Mouse (Mus musculus): ENCODE results near the gene Sec11a. TPM values are rescaled to one million over a fixed set of nuclear protein-coding genes. Genes with fewer than 3 reads are reported as not detected.

The Sec11a gene
- polyA plus RNA-seq, 1 experiment from 2014 or later: 147 TPM

DNA sequence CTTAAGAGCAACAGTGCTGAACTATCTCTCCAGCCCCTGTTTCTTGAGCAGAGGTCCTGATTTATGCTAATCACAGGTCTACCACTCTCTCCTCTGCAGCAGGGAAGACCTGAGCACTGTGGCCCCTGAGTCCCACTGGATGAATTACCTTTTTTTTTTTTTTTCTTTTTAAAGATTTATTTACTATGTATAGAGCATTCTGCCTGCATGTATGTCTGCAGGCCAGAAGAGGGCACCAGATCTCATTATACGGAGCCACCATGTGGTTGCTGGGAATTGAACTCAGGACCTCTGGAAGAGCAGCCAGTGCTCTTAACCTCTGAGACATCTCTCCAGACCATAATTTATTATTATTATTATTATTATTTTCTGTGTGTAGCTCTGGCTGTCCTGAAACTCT is 61.9 kb downstream of the Sec11a start:
- no peaks in the 10 kb centered on the region for H3K9me3 ChIP-seq (ENCODE audit: control insufficient read depth, low read length)
- no peak overlapping the region for H3K4me2 ChIP-seq (ENCODE audit: low read length)
- peaks cover 5% of the 10 kb centered on the region; the same call in 1 of the 2 replicates for H3K4me1 ChIP-seq (ENCODE audit: control insufficient read depth, insufficient read depth, low read length)
- no peak overlapping the region for H3K9ac ChIP-seq (replicated peaks; ENCODE audit: low read length)
- peaks cover 1% of the 10 kb centered on the region for H3K36me3 ChIP-seq (ENCODE audit: control insufficient read depth, insufficient read depth, low read length)
- DNase-seq: no peak
- H3K27me3 ChIP-seq (ENCODE audit: control insufficient read depth, insufficient read depth, low read length): no peaks in the 10 kb centered on the region
- H3K27ac ChIP-seq (replicated peaks; ENCODE audit: low read depth, low read length): no peak overlapping the region
- ATAC-seq (ENCODE audit: low FRiP score, low TSS enrichment): no peak
- WGBS: 25% methylated on average over 1 of the region's 1 CpGs
- no peak overlapping the region for H3K4me3 ChIP-seq (replicated peaks; ENCODE audit: low read depth, low read length)

DNA sequence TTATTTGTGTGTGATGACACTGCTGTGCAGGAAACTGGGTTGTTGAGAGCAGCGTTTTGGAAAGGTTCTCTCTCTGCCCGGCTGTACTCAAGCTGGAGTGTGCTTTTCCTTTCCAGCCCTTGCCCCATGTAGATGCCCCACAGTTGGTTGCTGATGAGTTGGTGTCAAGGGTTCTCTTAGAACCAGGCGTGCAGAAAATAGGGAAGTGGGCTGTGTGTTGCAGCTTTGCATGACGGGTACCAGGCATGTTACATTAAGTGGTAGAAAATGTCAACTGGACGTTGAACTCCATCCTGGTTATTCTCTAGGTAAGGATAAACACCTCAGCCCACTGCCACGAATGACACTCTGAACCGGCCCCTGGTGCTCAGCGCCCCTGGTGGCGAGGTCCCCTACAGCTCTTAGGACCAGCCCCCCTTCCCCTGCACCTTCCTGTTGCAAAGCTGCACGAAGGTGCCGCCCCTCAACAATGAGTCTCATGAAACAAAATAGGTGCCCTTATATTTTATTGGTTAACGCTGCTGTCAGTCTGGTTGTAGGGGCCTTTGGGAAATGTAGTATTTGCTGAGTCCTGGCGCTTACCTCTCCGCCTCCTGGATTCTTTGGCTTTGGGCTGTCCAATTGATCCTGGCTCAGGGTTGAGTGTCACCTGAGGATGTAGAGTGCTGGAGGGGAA is 64.6 kb downstream of the Sec11a start:
- WGBS: 27% methylated on average over 14 of the region's 14 CpGs
- ATAC-seq (ENCODE audit: low FRiP score, low TSS enrichment): peak; percentile 79
- DNase-seq: peak; percentile 89
- Histone ChIP-seq H3K27me3 (ENCODE audit: control insufficient read depth, insufficient read depth, low read length) (no peaks in the 10 kb centered on the region), H3K36me3 (ENCODE audit: control insufficient read depth, insufficient read depth, low read length) (peaks cover 2% of the 10 kb centered on the region; the same call in 1 of the 2 replicates), H3K4me3 (replicated peaks; ENCODE audit: low read depth, low read length) (no peak overlapping the region; the same call in 1 of the 2 replicates), H3K27ac (replicated peaks; ENCODE audit: low read depth, low read length) (no peak overlapping the region), H3K4me2 (ENCODE audit: low read length) (peak overlapping the region; percentile 45), H3K4me1 (ENCODE audit: control insufficient read depth, insufficient read depth, low read length) (no peaks in the 10 kb centered on the region), H3K9ac (replicated peaks; ENCODE audit: low read length) (no peak overlapping the region), H3K9me3 (ENCODE audit: control insufficient read depth, low read length) (no peaks in the 10 kb centered on the region)

- Histone ChIP-seq H3K27me3 (ENCODE audit: control insufficient read depth, insufficient read depth, low read length) (no peaks in the 10 kb centered on the region), H3K9ac (replicated peaks; ENCODE audit: low read length) (no peak overlapping the region), H3K9me3 (ENCODE audit: control insufficient read depth, low read length) (no peaks in the 10 kb centered on the region), H3K36me3 (ENCODE audit: control insufficient read depth, insufficient read depth, low read length) (peaks cover 58% of the 10 kb centered on the region), H3K4me2 (ENCODE audit: low read length) (no peak overlapping the region), H3K4me3 (replicated peaks; ENCODE audit: low read depth, low read length) (no peak overlapping the region), H3K4me1 (ENCODE audit: control insufficient read depth, insufficient read depth, low read length) (no peaks in the 10 kb centered on the region), H3K27ac (replicated peaks; ENCODE audit: low read depth, low read length) (no peak overlapping the region)
- ATAC-seq (ENCODE audit: low FRiP score, low TSS enrichment): no peak
- WGBS: 32% methylated on average over 37 of the region's 37 CpGs
- DNase-seq: no peak
Measured at GRCm38 (mm10) chr7:80875727-80876126, 71.9 kb downstream of the Sec11a start.

GRCm38 (mm10) chr7:80873631-80874030 is 73.9 kb downstream of the Sec11a start:
- Histone ChIP-seq H3K4me1 (ENCODE audit: control insufficient read depth, insufficient read depth, low read length) (no peaks in the 10 kb centered on the region), H3K36me3 (ENCODE audit: control insufficient read depth, insufficient read depth, low read length) (peaks cover 77% of the 10 kb centered on the region), H3K27ac (replicated peaks; ENCODE audit: low read depth, low read length) (no peak overlapping the region), H3K9me3 (ENCODE audit: control insufficient read depth, low read length) (no peaks in the 10 kb centered on the region), H3K4me2 (ENCODE audit: low read length) (no peak overlapping the region), H3K27me3 (ENCODE audit: control insufficient read depth, insufficient read depth, low read length) (no peaks in the 10 kb centered on the region), H3K9ac (replicated peaks; ENCODE audit: low read length) (no peak overlapping the region), H3K4me3 (replicated peaks; ENCODE audit: low read depth, low read length) (no peak overlapping the region)
- ATAC-seq (ENCODE audit: low FRiP score, low TSS enrichment) (no peak), DNase-seq (no peak)
- 92% methylated on average over 2 of the region's 2 CpGs for WGBS

GRCm38 (mm10) chr7:80873038-80873437 is 74.5 kb downstream of the Sec11a start:
- DNase-seq: no peak
- Histone ChIP-seq H3K9me3 (ENCODE audit: control insufficient read depth, low read length) (no peaks in the 10 kb centered on the region), H3K27ac (replicated peaks; ENCODE audit: low read depth, low read length) (no peak overlapping the region), H3K4me2 (ENCODE audit: low read length) (no peak overlapping the region), H3K4me3 (replicated peaks; ENCODE audit: low read depth, low read length) (no peak overlapping the region), H3K36me3 (ENCODE audit: control insufficient read depth, insufficient read depth, low read length) (peaks cover 83% of the 10 kb centered on the region), H3K27me3 (ENCODE audit: control insufficient read depth, insufficient read depth, low read length) (no peaks in the 10 kb centered on the region), H3K9ac (replicated peaks; ENCODE audit: low read length) (no peak overlapping the region), H3K4me1 (ENCODE audit: control insufficient read depth, insufficient read depth, low read length) (no peaks in the 10 kb centered on the region)
- WGBS: 90% methylated on average over 5 of the region's 5 CpGs
- ATAC-seq (ENCODE audit: low FRiP score, low TSS enrichment): no peak

DNA sequence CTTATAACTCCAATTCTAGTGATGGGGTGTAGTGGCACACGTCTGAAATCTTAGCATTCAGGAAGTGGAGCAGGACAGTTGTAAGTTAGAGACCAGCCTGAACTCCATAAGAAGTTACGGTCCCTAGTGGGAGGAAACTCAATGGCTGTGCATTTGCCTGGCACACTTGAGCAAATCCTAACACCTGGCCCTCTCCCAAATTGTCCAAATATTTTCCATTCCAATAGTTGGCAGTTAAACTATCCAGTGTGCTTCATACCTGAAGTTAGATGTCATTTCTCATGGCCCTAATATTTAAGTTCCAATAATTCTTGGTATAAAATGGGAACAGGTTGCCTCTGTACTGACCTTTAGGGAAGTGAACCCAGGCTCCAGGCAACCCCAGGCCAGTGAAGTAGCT is 78.9 kb downstream of the Sec11a start:
- H3K4me2 ChIP-seq (ENCODE audit: low read length): no peak overlapping the region
- 91% methylated on average over 2 of the region's 2 CpGs for WGBS
- no peak overlapping the region for H3K9ac ChIP-seq (replicated peaks; ENCODE audit: low read length)
- H3K27ac ChIP-seq (replicated peaks; ENCODE audit: low read depth, low read length): no peak overlapping the region
- H3K4me1 ChIP-seq (ENCODE audit: control insufficient read depth, insufficient read depth, low read length): peaks cover 18% of the 10 kb centered on the region; the same call in 1 of the 2 replicates
- H3K4me3 ChIP-seq (replicated peaks; ENCODE audit: low read depth, low read length): no peak overlapping the region
- H3K27me3 ChIP-seq (ENCODE audit: control insufficient read depth, insufficient read depth, low read length): no peaks in the 10 kb centered on the region
- DNase-seq (no peak), ATAC-seq (ENCODE audit: low FRiP score, low TSS enrichment) (no peak)
- H3K36me3 ChIP-seq (ENCODE audit: control insufficient read depth, insufficient read depth, low read length): peaks cover 78% of the 10 kb centered on the region
- no peaks in the 10 kb centered on the region for H3K9me3 ChIP-seq (ENCODE audit: control insufficient read depth, low read length)

- H3K36me3 ChIP-seq (ENCODE audit: control insufficient read depth, insufficient read depth, low read length): peaks cover 75% of the 10 kb centered on the region
- no peaks in the 10 kb centered on the region for H3K9me3 ChIP-seq (ENCODE audit: control insufficient read depth, low read length)
- H3K4me1 ChIP-seq (ENCODE audit: control insufficient read depth, insufficient read depth, low read length): peaks cover 38% of the 10 kb centered on the region
Measured at GRCm38 (mm10) chr7:80866514-80867147, 80.9 kb downstream of the Sec11a start.

GRCm38 (mm10) chr7:80865521-80865920 is 82.1 kb downstream of the Sec11a start:
- no peaks in the 10 kb centered on the region for H3K9me3 ChIP-seq (ENCODE audit: control insufficient read depth, low read length)
- H3K36me3 ChIP-seq (ENCODE audit: control insufficient read depth, insufficient read depth, low read length): peaks cover 67% of the 10 kb centered on the region
- H3K4me1 ChIP-seq (ENCODE audit: control insufficient read depth, insufficient read depth, low read length): peaks cover 40% of the 10 kb centered on the region
- DNase-seq (no peak), ATAC-seq (ENCODE audit: low FRiP score, low TSS enrichment) (no peak)
- 98% methylated on average over 7 of the region's 7 CpGs for WGBS
- H3K4me2 ChIP-seq (ENCODE audit: low read length): no peak overlapping the region
- no peak overlapping the region for H3K27ac ChIP-seq (replicated peaks; ENCODE audit: low read depth, low read length)
- H3K27me3 ChIP-seq (ENCODE audit: control insufficient read depth, insufficient read depth, low read length): no peaks in the 10 kb centered on the region
- no peak overlapping the region for H3K4me3 ChIP-seq (replicated peaks; ENCODE audit: low read depth, low read length)
- H3K9ac ChIP-seq (replicated peaks; ENCODE audit: low read length): no peak overlapping the region

More at GRCm38 (mm10) chr7:80866514-80867147, 80.9 kb downstream of the Sec11a start:
- Histone ChIP-seq H3K9ac (replicated peaks; ENCODE audit: low read length) (no peak overlapping the region), H3K27ac (replicated peaks; ENCODE audit: low read depth, low read length) (no peak overlapping the region), H3K4me2 (ENCODE audit: low read length) (no peak overlapping the region), H3K27me3 (ENCODE audit: control insufficient read depth, insufficient read depth, low read length) (no peaks in the 10 kb centered on the region), H3K4me3 (replicated peaks; ENCODE audit: low read depth, low read length) (no peak overlapping the region)
- WGBS: 89% methylated on average over 7 of the region's 7 CpGs
- DNase-seq (no peak), ATAC-seq (ENCODE audit: low FRiP score, low TSS enrichment) (no peak)

DNA sequence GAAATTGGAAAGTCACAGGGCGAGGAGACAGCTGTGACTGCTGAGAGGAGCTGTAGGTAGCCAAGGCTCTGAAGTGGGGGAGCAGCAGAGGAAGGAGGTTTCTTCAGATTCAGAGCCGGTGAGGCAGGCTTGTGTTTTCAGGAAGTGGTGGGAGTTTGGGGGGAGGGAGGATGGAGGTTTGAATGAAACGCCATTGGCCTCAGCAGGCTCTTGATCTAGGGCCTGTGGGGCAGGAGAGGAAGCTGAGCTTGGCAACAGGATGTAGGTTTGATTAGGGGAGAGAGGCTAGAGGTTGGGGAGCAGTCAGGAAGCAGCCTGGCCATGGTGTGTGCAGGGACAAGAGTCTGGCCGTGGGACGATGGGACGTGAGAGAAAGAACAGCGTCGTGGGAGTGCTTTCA is 82.7 kb downstream of the Sec11a start:
- WGBS: 83% methylated on average over 8 of the region's 8 CpGs
- no peaks in the 10 kb centered on the region for H3K9me3 ChIP-seq (ENCODE audit: control insufficient read depth, low read length)
- H3K9ac ChIP-seq (replicated peaks; ENCODE audit: low read length): no peak overlapping the region
- 0 out of 2 replicates have a peak overlapping the region, but pooled peaks have one; percentile 8 for H3K27ac ChIP-seq (replicated peaks; ENCODE audit: low read depth, low read length)
- no peak overlapping the region for H3K4me3 ChIP-seq (replicated peaks; ENCODE audit: low read depth, low read length)
- DNase-seq (no peak), ATAC-seq (ENCODE audit: low FRiP score, low TSS enrichment) (no peak)
- H3K27me3 ChIP-seq (ENCODE audit: control insufficient read depth, insufficient read depth, low read length): no peaks in the 10 kb centered on the region
- peak overlapping the region; percentile 81 for H3K4me2 ChIP-seq (ENCODE audit: low read length)
- peaks cover 43% of the 10 kb centered on the region for H3K4me1 ChIP-seq (ENCODE audit: control insufficient read depth, insufficient read depth, low read length)
- H3K36me3 ChIP-seq (ENCODE audit: control insufficient read depth, insufficient read depth, low read length): peaks cover 60% of the 10 kb centered on the region

All from midbrain, embryonic 14.5 days (tissue).